Comparison of ENCODE assay signal across 9 mouse cellular contexts in genomic region chr6:18372447-18373228, GRCm38 (mm10).
DNase-seq lines count a peak whose midpoint lies in the region; ATAC-seq and TF ChIP-seq lines count a peak whose summit lies in the region.
"Had no signal": no experiment of that assay in that cellular context is flagged by ENCODE, and none has a peak within 500 bp of the region (broad histone marks: within the 10 kb centered on the region; RNA-seq: fewer than 3 reads in every experiment).

No protein-coding gene starts in this region.

- H3K4me3 ChIP-seq in heart, embryonic 13.5 days = no peak overlapping the region
- H3K4me3 ChIP-seq in kidney, embryonic 16.5 days (ENCODE audit: low read length) = no peak overlapping the region
- H3K4me3 ChIP-seq in liver, embryonic 16.5 days (ENCODE audit: low read depth, low read length) = no peak overlapping the region
- no peak overlapping the region for H3K4me3 ChIP-seq in olfactory bulb, adult 2 months (ENCODE audit: insufficient read depth, low read depth, low read length)
- H3K4me3 ChIP-seq in thymus, adult 2 months (ENCODE audit: control insufficient read depth, insufficient read depth, low read length) = no peak overlapping the region
- H3K4me3 ChIP-seq: embryonic facial prominence, embryonic 12.5 days had no signal

- no peaks in the 10 kb centered on the region for H3K27me3 ChIP-seq in heart, embryonic 13.5 days (replicated peaks)
- H3K27me3 ChIP-seq in kidney, embryonic 16.5 days (ENCODE audit: insufficient read depth, low read length) = no peaks in the 10 kb centered on the region
- H3K27me3 ChIP-seq in liver, embryonic 16.5 days (ENCODE audit: control insufficient read depth, insufficient read depth, low read depth, low read length) = no peaks in the 10 kb centered on the region
- no peaks in the 10 kb centered on the region for H3K27me3 ChIP-seq in thymus, adult 2 months (ENCODE audit: control insufficient read depth, insufficient read depth, low read length)
- H3K27me3 ChIP-seq: embryonic facial prominence, embryonic 12.5 days had no signal

- DNase-seq in spleen, adult 12 weeks (ENCODE audit: low spot score) = peak; percentile 58
- DNase-seq in spleen, adult 18-20 months = no peak
- peak; percentile 68 for DNase-seq in embryo, embryonic 10 days (ENCODE audit: low spot score)
- DNase-seq in thymus, adult 2 months = peak; percentile 22

- WGBS in heart, embryonic 13.5 days = 24% methylated on average over 7 of the region's 7 CpGs
- WGBS in kidney, embryonic 16.5 days = 16% methylated on average over 7 of the region's 7 CpGs
- WGBS in liver, embryonic 16.5 days (ENCODE audit: insufficient replicate concordance) = 19% methylated on average over 7 of the region's 7 CpGs
- 35% methylated on average over 7 of the region's 7 CpGs for WGBS in olfactory bulb, adult 2 months
- WGBS in thymus, adult 2 months = 29% methylated on average over 7 of the region's 7 CpGs

- no peak overlapping the region for H3K9ac ChIP-seq in heart, embryonic 13.5 days
- H3K9ac ChIP-seq in kidney, embryonic 16.5 days (replicated peaks; ENCODE audit: low read length) = no peak overlapping the region
- H3K9ac ChIP-seq in liver, embryonic 16.5 days (ENCODE audit: low read depth, low read length) = no peak overlapping the region
- H3K9ac ChIP-seq: embryonic facial prominence, embryonic 12.5 days had no signal

- no peaks in the 10 kb centered on the region for H3K9me3 ChIP-seq in heart, embryonic 13.5 days
- no peaks in the 10 kb centered on the region for H3K9me3 ChIP-seq in kidney, embryonic 16.5 days (ENCODE audit: low read length)
- H3K9me3 ChIP-seq in liver, embryonic 16.5 days (replicated peaks; ENCODE audit: control insufficient read depth, low read length) = no peaks in the 10 kb centered on the region
- H3K9me3 ChIP-seq: embryonic facial prominence, embryonic 12.5 days had no signal

- TF ChIP-seq POLR2A in olfactory bulb, adult 2 months (IDR thresholded peaks at IDR 0.05; ENCODE audit: insufficient read depth, low read depth, low read length) = no peak
- TF ChIP-seq POLR2A in thymus, adult 2 months (IDR thresholded peaks at IDR 0.05; ENCODE audit: control insufficient read depth, extremely low read depth, insufficient read depth, low read length, poor library complexity) = no peak

- H3K4me1 ChIP-seq in heart, embryonic 13.5 days = no peaks in the 10 kb centered on the region; the same call in 1 of the 2 replicates
- H3K4me1 ChIP-seq in kidney, embryonic 16.5 days (ENCODE audit: insufficient read depth, low read length) = peaks cover 11% of the 10 kb centered on the region
- no peaks in the 10 kb centered on the region for H3K4me1 ChIP-seq in liver, embryonic 16.5 days (ENCODE audit: control insufficient read depth, low read depth, low read length)
- no peaks in the 10 kb centered on the region for H3K4me1 ChIP-seq in olfactory bulb, adult 2 months (ENCODE audit: control insufficient read depth, insufficient read depth, low read length)
- H3K4me1 ChIP-seq in thymus, adult 2 months (replicated peaks; ENCODE audit: control insufficient read depth, insufficient read depth, low read length) = no peaks in the 10 kb centered on the region
- H3K4me1 ChIP-seq: embryonic facial prominence, embryonic 12.5 days had no signal

- H3K4me2 ChIP-seq in heart, embryonic 13.5 days = peak overlapping the region; percentile 43; the same call in 1 of the 2 replicates
- H3K4me2 ChIP-seq in kidney, embryonic 16.5 days (replicated peaks; ENCODE audit: low read depth, low read length) = no peak overlapping the region
- H3K4me2 ChIP-seq in liver, embryonic 16.5 days (ENCODE audit: low read depth, low read length) = no peak overlapping the region
- H3K4me2 ChIP-seq: embryonic facial prominence, embryonic 12.5 days had no signal

- ATAC-seq in heart, embryonic 13.5 days (ENCODE audit: extremely low read depth, insufficient number of reproducible peaks, low FRiP score, low TSS enrichment) = no peak
- ATAC-seq in kidney, embryonic 16.5 days (ENCODE audit: low FRiP score, low TSS enrichment) = peak; percentile 73
- ATAC-seq in liver, embryonic 16.5 days (ENCODE audit: low read depth) = peak; percentile 89

- H3K36me3 ChIP-seq in heart, embryonic 13.5 days = 0 out of 2 replicates have a peak, but pooled peaks cover 6% of the 10 kb centered on the region
- 0 out of 2 replicates have a peak, but pooled peaks cover 6% of the 10 kb centered on the region for H3K36me3 ChIP-seq in kidney, embryonic 16.5 days (ENCODE audit: insufficient read depth, low read length)
- H3K36me3 ChIP-seq in liver, embryonic 16.5 days (ENCODE audit: control insufficient read depth, insufficient read depth) = no peaks in the 10 kb centered on the region
- H3K36me3 ChIP-seq in thymus, adult 2 months (ENCODE audit: control insufficient read depth, insufficient read depth, low read length) = no peaks in the 10 kb centered on the region
- H3K36me3 ChIP-seq: embryonic facial prominence, embryonic 12.5 days had no signal

- peak; percentile 85 for TF ChIP-seq CTCF in olfactory bulb, adult 2 months (IDR thresholded peaks at IDR 0.05; ENCODE audit: insufficient read depth, low read depth, low read length)
- TF ChIP-seq CTCF in thymus, adult 2 months (IDR thresholded peaks at IDR 0.05; ENCODE audit: borderline replicate concordance, control insufficient read depth, extremely low read depth, insufficient read depth, low read length, poor library complexity) = no peak

- H3K27ac ChIP-seq in heart, embryonic 13.5 days (replicated peaks) = no peak overlapping the region
- no peak overlapping the region for H3K27ac ChIP-seq in kidney, embryonic 16.5 days (ENCODE audit: low read length)
- H3K27ac ChIP-seq in liver, embryonic 16.5 days (ENCODE audit: low read length) = no peak overlapping the region
- no peak overlapping the region for H3K27ac ChIP-seq in olfactory bulb, adult 2 months (ENCODE audit: insufficient read depth, low read depth, low read length)
- no peak overlapping the region for H3K27ac ChIP-seq in thymus, adult 2 months (ENCODE audit: control insufficient read depth, insufficient read depth, low read length)
- H3K27ac ChIP-seq: embryonic facial prominence, embryonic 12.5 days had no signal

Comparison
In these comparisons a context has a peak if more than half of its experiments do, and no peak if none do; other contexts are left out.
1. DNase-seq: peak in spleen, adult 12 weeks (single experiment), embryo, embryonic 10 days (single experiment) and thymus, adult 2 months (single experiment); none in spleen, adult 18-20 months (0 of 2).